Comparison of ENCODE assay signal across 9 mouse cellular contexts in the genomic region with DNA sequence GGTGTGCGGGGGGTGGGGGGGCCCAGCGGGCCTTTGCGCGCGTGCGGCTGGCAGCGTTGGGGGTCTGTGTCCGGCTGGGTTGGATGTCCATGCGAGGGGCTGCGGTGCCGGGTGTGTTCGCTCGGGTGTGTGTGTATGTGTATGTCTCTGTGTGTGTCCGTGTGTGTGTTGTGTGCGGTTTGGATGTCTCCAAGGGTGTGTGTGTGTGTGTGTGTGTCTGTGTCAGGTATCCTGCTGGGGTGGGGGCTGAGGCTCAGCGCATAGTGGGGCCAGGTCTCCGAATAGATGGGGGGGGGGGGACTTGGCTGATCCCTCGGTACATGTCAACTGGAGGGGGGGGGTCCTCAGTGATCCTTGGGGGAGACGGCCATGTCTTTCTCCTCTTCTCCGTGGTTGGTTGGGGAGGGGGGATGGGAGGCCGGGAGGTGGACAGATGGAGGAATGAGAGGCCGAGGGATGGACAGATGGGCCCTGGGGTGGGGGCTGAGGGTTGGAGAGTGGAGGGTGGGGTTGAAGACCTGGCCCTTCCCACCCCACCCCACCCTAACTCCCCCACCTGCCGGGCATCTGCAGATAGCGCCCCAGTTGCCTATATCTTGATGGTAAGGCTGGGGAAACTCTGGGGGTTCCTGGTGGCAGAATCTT. TPM values are rescaled to one million over a fixed set of nuclear protein-coding genes. Genes with fewer than 3 reads are reported as not detected.
DNase-seq lines count a peak whose midpoint lies in the region; ATAC-seq and TF ChIP-seq lines count a peak whose summit lies in the region.
"Had no signal": no experiment of that assay in that cellular context is flagged by ENCODE, and none has a peak within 500 bp of the region (broad histone marks: within the 10 kb centered on the region; RNA-seq: fewer than 3 reads in every experiment).

No protein-coding gene starts in this region.

- no peak for TF ChIP-seq POLR2A in lung, adult 2 months (IDR thresholded peaks at IDR 0.05; ENCODE audit: borderline replicate concordance, extremely low read depth, low read depth, low read length)

- H3K27me3 ChIP-seq in hindbrain, embryonic 16.5 days (replicated peaks; ENCODE audit: control insufficient read depth, insufficient read depth, low read length): no peaks in the 10 kb centered on the region
- H3K27me3 ChIP-seq in neural tube, embryonic 13.5 days: no peaks in the 10 kb centered on the region

- DNase-seq in CD4-positive, CD25-positive, alpha-beta regulatory T cell, adult 2 months (ENCODE audit: low read depth, low spot score): peak; percentile 23
- DNase-seq in lung, adult 2 months: no peak
- no peak for DNase-seq in lung, postnatal 14 days
- DNase-seq in left cerebral cortex, adult 9 months (ENCODE audit: low spot score in 2 of 2): no peak
- DNase-seq in gastrocnemius, adult 18-20 months (ENCODE audit: low spot score): no peak

- peak overlapping the region; percentile 77 for H3K27ac ChIP-seq in hindbrain, embryonic 16.5 days (ENCODE audit: low read depth, low read length)
- H3K27ac ChIP-seq in neural tube, embryonic 13.5 days (replicated peaks): peak overlapping the region; percentile 84

- H3K4me1 ChIP-seq in lung, adult 2 months (ENCODE audit: control insufficient read depth, insufficient read depth, low read length): peaks cover 3% of the 10 kb centered on the region
- peaks cover 9% of the 10 kb centered on the region for H3K4me1 ChIP-seq in hindbrain, embryonic 16.5 days (ENCODE audit: control insufficient read depth, insufficient read depth, low read depth, low read length)
- peaks cover 18% of the 10 kb centered on the region for H3K4me1 ChIP-seq in neural tube, embryonic 13.5 days (replicated peaks)

- H3K9me3 ChIP-seq in hindbrain, embryonic 16.5 days (ENCODE audit: control insufficient read depth, low read length): no peaks in the 10 kb centered on the region
- no peaks in the 10 kb centered on the region for H3K9me3 ChIP-seq in neural tube, embryonic 13.5 days

- peak overlapping the region; percentile 75 for H3K4me2 ChIP-seq in hindbrain, embryonic 16.5 days (ENCODE audit: low read length)
- peak overlapping the region; percentile 77 for H3K4me2 ChIP-seq in neural tube, embryonic 13.5 days

- TF ChIP-seq CTCF in lung, adult 2 months (IDR thresholded peaks at IDR 0.05; ENCODE audit: insufficient read depth, low read length): no peak

- no peak for ATAC-seq in CD4-positive, CD25-positive, alpha-beta regulatory T cell, adult 4 months
- peak; percentile 62 for ATAC-seq in hindbrain, embryonic 16.5 days
- peak; percentile 48; the same call in 1 of the 2 replicates for ATAC-seq in neural tube, embryonic 13.5 days (ENCODE audit: low read depth)

- WGBS in lung, adult 2 months: 5% methylated on average over 22 of the region's 24 CpGs
- WGBS in hindbrain, embryonic 16.5 days: 0% methylated on average over 21 of the region's 24 CpGs
- 2% methylated on average over 24 of the region's 24 CpGs for WGBS in neural tube, embryonic 13.5 days

- 0 out of 2 replicates have a peak, but pooled peaks cover 2% of the 10 kb centered on the region for H3K36me3 ChIP-seq in hindbrain, embryonic 16.5 days (ENCODE audit: control insufficient read depth, insufficient read depth, low read length)
- H3K36me3 ChIP-seq in neural tube, embryonic 13.5 days: peaks cover 33% of the 10 kb centered on the region

- peak overlapping the region; percentile 57 for H3K4me3 ChIP-seq in lung, adult 2 months (replicated peaks; ENCODE audit: extremely low read depth, low read depth, low read length)
- H3K4me3 ChIP-seq in hindbrain, embryonic 16.5 days (ENCODE audit: low read length): peak overlapping the region; percentile 84
- H3K4me3 ChIP-seq in neural tube, embryonic 13.5 days: peak overlapping the region; percentile 81

- H3K9ac ChIP-seq in hindbrain, embryonic 16.5 days (ENCODE audit: low read depth, low read length): peak overlapping the region; percentile 93
- peak overlapping the region; percentile 95 for H3K9ac ChIP-seq in neural tube, embryonic 13.5 days

RNA-seq across cellular contexts. Expression of a gene that starts 0.7 kb away (rescaled TPM):
- polyA plus RNA-seq in CD4-positive, CD25-positive, alpha-beta regulatory T cell, adult 4 months (2017; shearing (Covaris generic)): not detected
- polyA plus RNA-seq in lung, adult 2 months (2012; rRNA removed): 5.5 and 7.0 TPM in 2 replicates
- 15.1 and 17.3 TPM in 2 replicates for polyA plus RNA-seq in hindbrain, embryonic 16.5 days (2015; fragmentation: Nextera tagmentation; extraction: Ambion mirVana)
- 14.1 and 15.2 TPM in 2 replicates for polyA plus RNA-seq in neural tube, embryonic 13.5 days (2015; fragmentation: Nextera tagmentation; extraction: Ambion mirVana)
- total RNA-seq in gastrocnemius, adult 18-20 months (2021): under 1 TPM; 0.16 to 0.26 TPM

RNA-seq across cellular contexts. Expression of a gene that starts 15.2 kb away (rescaled TPM):
- 100 to 1,000 TPM; 406 to 454 TPM for polyA plus RNA-seq in CD4-positive, CD25-positive, alpha-beta regulatory T cell, adult 4 months (2017; shearing (Covaris generic))
- 24.2 and 24.3 TPM in 2 replicates for polyA plus RNA-seq in lung, adult 2 months (2012; rRNA removed)
- polyA plus RNA-seq in hindbrain, embryonic 16.5 days (2015; fragmentation: Nextera tagmentation; extraction: Ambion mirVana): 2.5 and 3.8 TPM in 2 replicates
- polyA plus RNA-seq in neural tube, embryonic 13.5 days (2015; fragmentation: Nextera tagmentation; extraction: Ambion mirVana): 5.3 and 6.0 TPM in 2 replicates
- total RNA-seq in gastrocnemius, adult 18-20 months (2021): 1 to 10 TPM in 1 of 2 experiments, under 1 TPM in 1; 0.82 to 1.8 TPM

RNA-seq across cellular contexts. Expression of a gene that starts 57.8 kb away (rescaled TPM):
- polyA plus RNA-seq in CD4-positive, CD25-positive, alpha-beta regulatory T cell, adult 4 months (2017; shearing (Covaris generic)): not detected
- polyA plus RNA-seq in lung, adult 2 months (2012; rRNA removed): not detected in 2 replicates
- not detected in 2 replicates for polyA plus RNA-seq in hindbrain, embryonic 16.5 days (2015; fragmentation: Nextera tagmentation; extraction: Ambion mirVana)
- polyA plus RNA-seq in neural tube, embryonic 13.5 days (2015; fragmentation: Nextera tagmentation; extraction: Ambion mirVana): not detected in 2 replicates
- total RNA-seq in gastrocnemius, adult 18-20 months (2021): not detected
- total RNA-seq: common myeloid progenitor, adult 5-6 weeks had no signal

RNA-seq across cellular contexts. Expression of a gene that starts 59.7 kb away (rescaled TPM):
- polyA plus RNA-seq in CD4-positive, CD25-positive, alpha-beta regulatory T cell, adult 4 months (2017; shearing (Covaris generic)): 10 to 100 TPM; 55.6 to 71.0 TPM
- 81.5 and 103 TPM in 2 replicates for polyA plus RNA-seq in lung, adult 2 months (2012; rRNA removed)
- 89.9 and 102 TPM in 2 replicates for polyA plus RNA-seq in hindbrain, embryonic 16.5 days (2015; fragmentation: Nextera tagmentation; extraction: Ambion mirVana)
- polyA plus RNA-seq in neural tube, embryonic 13.5 days (2015; fragmentation: Nextera tagmentation; extraction: Ambion mirVana): 99.8 and 103 TPM in 2 replicates
- total RNA-seq in gastrocnemius, adult 18-20 months (2021): 10 to 100 TPM; 29.5 to 31.2 TPM

RNA-seq across cellular contexts. Expression of a gene that starts 60.0 kb away (rescaled TPM):
- polyA plus RNA-seq in CD4-positive, CD25-positive, alpha-beta regulatory T cell, adult 4 months (2017; shearing (Covaris generic)): 10 to 100 TPM; 25.8 to 27.5 TPM
- polyA plus RNA-seq in lung, adult 2 months (2012; rRNA removed): 37.3 and 39.2 TPM in 2 replicates
- polyA plus RNA-seq in hindbrain, embryonic 16.5 days (2015; fragmentation: Nextera tagmentation; extraction: Ambion mirVana): 42.7 and 47.2 TPM in 2 replicates
- polyA plus RNA-seq in neural tube, embryonic 13.5 days (2015; fragmentation: Nextera tagmentation; extraction: Ambion mirVana): 35.7 and 45.4 TPM in 2 replicates
- total RNA-seq in gastrocnemius, adult 18-20 months (2021): 10 to 100 TPM; 22.7 to 24.1 TPM

Comparison
In these comparisons a context has a peak if more than half of its experiments do, and no peak if none do; other contexts are left out.
1. RNA of a gene that starts 15.2 kb away (polyA plus RNA-seq): 406 to 454 TPM in CD4-positive, CD25-positive, alpha-beta regulatory T cell, adult 4 months; 24.2 to 24.3 TPM in lung, adult 2 months, 5.3 to 6.0 TPM in neural tube, embryonic 13.5 days and 2.5 to 3.8 TPM in hindbrain, embryonic 16.5 days; every median in the first group is over 10 times any median in the second.
2. Peak in every context shown above with its lines, with median percentiles within 50 percentile points of each other: H3K4me3 ChIP-seq.